Mouse (Mus musculus): ENCODE data around the gene Zdhhc5. TPM values are rescaled to one million over a fixed set of nuclear protein-coding genes. Genes with fewer than 3 reads are reported as not detected.

The Zdhhc5 gene
- total and polyA plus RNA-seq, 3 experiments = 25.4 to 45.5 (median 37.7) TPM

GRCm38 (mm10) chr2:84743561-84743960 is 28.6 kb upstream of the Zdhhc5 start, which contains the start of gene Gm19426:
TSS of gene Gm19426 (minus strand) at chr2:84743655.
- H3K27me3 ChIP-seq (replicated peaks) = peaks cover 29% of the 10 kb centered on the region
- H3K79me2 ChIP-seq (replicated peaks; ENCODE audit: control insufficient read depth, extremely low read depth, insufficient read depth, poor library complexity, severe bottlenecking) = no peaks in the 10 kb centered on the region
- H3K36me3 ChIP-seq (replicated peaks in 1 of 2; ENCODE audit: control insufficient read depth in 1 of 2, insufficient read depth in 1 of 2, low read length in 1 of 2) = no peaks in the 10 kb centered on the region
- no peaks in the 10 kb centered on the region for H3K9me3 ChIP-seq (replicated peaks; ENCODE audit: low read length)
- TF ChIP-seq USF2 (conservative IDR thresholded peaks at IDR 0.05; ENCODE audit: low read depth, low read length) (no peak), PAX5 (IDR thresholded peaks at IDR 0.05; ENCODE audit: low read length) (no peak), HCFC1 (IDR thresholded peaks at IDR 0.05; ENCODE audit: low read depth, low read length) (no peak), NRF1 (IDR thresholded peaks at IDR 0.05; ENCODE audit: low read depth, low read length) (no peak), RCOR1 (conservative IDR thresholded peaks at IDR 0.05; ENCODE audit: low read depth, low read length) (no peak), EP300 (IDR thresholded peaks at IDR 0.05; ENCODE audit: low read length) (no peak), POLR2A (IDR thresholded peaks at IDR 0.05; ENCODE audit: low read depth, low read length) (no peak), CHD2 (IDR thresholded peaks at IDR 0.05; ENCODE audit: low read length) (no peak), MYC (IDR thresholded peaks at IDR 0.05; ENCODE audit: low read depth, low read length) (no peak), MAZ (IDR thresholded peaks at IDR 0.05; ENCODE audit: low read depth, low read length) (no peak), NELFE (IDR thresholded peaks at IDR 0.05; ENCODE audit: low read depth, low read length) (no peak), ZNF384 (IDR thresholded peaks at IDR 0.05; ENCODE audit: low read depth, low read length) (no peak), KAT2A (IDR thresholded peaks at IDR 0.05; ENCODE audit: insufficient replicate concordance, low read length) (no peak), E2F4 (IDR thresholded peaks at IDR 0.05; ENCODE audit: insufficient replicate concordance, low read depth, low read length) (no peak), TCF12 (IDR thresholded peaks at IDR 0.05; ENCODE audit: low read depth, low read length) (no peak), POLR2AphosphoS2 (IDR thresholded peaks at IDR 0.05; ENCODE audit: low read depth, low read length) (no peak), SIN3A (IDR thresholded peaks at IDR 0.05; ENCODE audit: low read length) (no peak), TBP (conservative IDR thresholded peaks at IDR 0.05; ENCODE audit: low read depth, low read length) (no peak)
- in situ Hi-C loops (cut with MboI; ENCODE audit: low pct_ligation_motif_present, low pct_unique_long_range_greater_than_20kb, low sequenced_read_pairs) = no loop called here
- peaks cover 0 to 6% of the 10 kb centered on the region in 2 experiments; a peak in 1 of 4 replicates for H3K4me1 ChIP-seq (ENCODE audit: control insufficient read depth in 1 of 2, insufficient read depth in 2 of 2)
- H3K4me2 ChIP-seq (ENCODE audit: insufficient read depth, low read depth, poor library complexity, severe bottlenecking) = peak within 1 kb of the TSS; percentile 37; the same call in 1 of the 2 replicates
- H3K4me3 ChIP-seq (replicated peaks in 1 of 3; ENCODE audit: low read depth in 2 of 3, low read length in 2 of 3, poor library complexity in 1 of 3) = peak within 1 kb of the TSS in 1 of 3 experiments; percentile 37
- no peak within 1 kb of the TSS for H3K9ac ChIP-seq (ENCODE audit: insufficient read depth, low read depth)
- no peak within 1 kb of the TSS for H3K27ac ChIP-seq (ENCODE audit: insufficient read depth, low read depth)
- no peak for DNase-seq (ENCODE audit: extremely low read depth)
- dilution Hi-C loops (cut with MboI; ENCODE audit: extremely low pct_ligation_motif_present, extremely low pct_unique_long_range_greater_than_20kb, low sequenced_read_pairs) = no loop called here

DNA sequence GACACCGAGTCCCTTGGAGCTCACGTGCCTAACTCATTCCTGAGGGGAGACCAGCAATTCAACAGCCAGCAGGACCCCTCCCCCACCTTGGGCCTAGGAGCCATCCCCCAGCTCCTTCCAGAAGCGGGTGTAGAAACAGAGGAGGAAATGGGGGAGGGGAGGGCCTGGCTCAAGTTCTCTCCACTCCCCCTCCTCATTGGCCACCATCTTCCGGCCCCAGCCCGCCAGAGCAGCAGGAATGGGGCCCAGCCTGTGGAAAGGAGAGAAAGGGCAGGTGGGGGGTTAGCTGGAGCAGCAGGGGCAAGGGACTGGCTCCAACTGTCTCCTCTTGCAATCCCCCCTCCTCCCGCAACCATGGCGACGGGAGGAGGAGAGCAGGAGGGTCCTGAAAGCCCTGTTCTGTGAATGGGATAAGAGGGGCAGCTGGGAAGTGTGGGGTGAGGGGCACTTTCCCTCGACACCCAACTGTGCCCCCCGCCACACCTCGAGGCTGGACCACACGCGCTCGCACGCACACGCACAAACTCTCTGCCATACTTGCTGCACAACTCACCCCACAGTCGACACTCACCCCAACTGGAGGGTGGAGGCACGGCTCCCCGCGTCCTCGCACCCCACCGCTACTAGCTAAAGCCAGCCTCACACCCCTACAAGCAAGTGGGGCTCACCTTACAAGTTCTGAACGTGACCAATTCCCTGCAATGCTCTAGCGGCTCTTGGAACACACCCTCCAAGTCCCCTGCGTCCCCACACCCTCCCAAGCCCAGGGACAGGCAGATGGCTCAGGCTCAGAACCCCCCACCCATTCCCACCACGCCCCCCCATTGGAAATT is 27.7 kb upstream of the Zdhhc5 start:
- in situ Hi-C loops (cut with MboI; ENCODE audit: low pct_ligation_motif_present, low pct_unique_long_range_greater_than_20kb, low sequenced_read_pairs) (no loop called here), dilution Hi-C loops (cut with MboI; ENCODE audit: extremely low pct_ligation_motif_present, extremely low pct_unique_long_range_greater_than_20kb, low sequenced_read_pairs) (no loop called here)
- Histone ChIP-seq H3K4me3 (replicated peaks in 1 of 3; ENCODE audit: low read depth in 2 of 3, low read length in 2 of 3, poor library complexity in 1 of 3) (no peak overlapping the region), H3K36me3 (replicated peaks in 1 of 2; ENCODE audit: control insufficient read depth in 1 of 2, insufficient read depth in 1 of 2, low read length in 1 of 2) (no peaks in the 10 kb centered on the region), H3K27me3 (replicated peaks) (peaks cover 29% of the 10 kb centered on the region), H3K4me2 (ENCODE audit: insufficient read depth, low read depth, poor library complexity, severe bottlenecking) (0 out of 2 replicates have a peak overlapping the region, but pooled peaks have one; percentile 37), H3K9ac (ENCODE audit: insufficient read depth, low read depth) (no peak overlapping the region), H3K4me1 (ENCODE audit: control insufficient read depth in 1 of 2, insufficient read depth in 2 of 2) (peaks cover 0 to 6% of the 10 kb centered on the region in 2 experiments; a peak in 1 of 4 replicates), H3K79me2 (replicated peaks; ENCODE audit: control insufficient read depth, extremely low read depth, insufficient read depth, poor library complexity, severe bottlenecking) (no peaks in the 10 kb centered on the region), H3K27ac (ENCODE audit: insufficient read depth, low read depth) (no peak overlapping the region), H3K9me3 (replicated peaks; ENCODE audit: low read length) (no peaks in the 10 kb centered on the region)
- DNase-seq (ENCODE audit: extremely low read depth) = no peak
- no peak for TF ChIP-seq BHLHE40 (IDR thresholded peaks at IDR 0.05; ENCODE audit: low read depth, low read length)
- no peak for TF ChIP-seq NELFE (IDR thresholded peaks at IDR 0.05; ENCODE audit: low read depth, low read length)
- TF ChIP-seq EP300 (IDR thresholded peaks at IDR 0.05; ENCODE audit: low read length) = no peak
- TF ChIP-seq USF2 (conservative IDR thresholded peaks at IDR 0.05; ENCODE audit: low read depth, low read length) = no peak
- no peak for TF ChIP-seq TCF12 (IDR thresholded peaks at IDR 0.05; ENCODE audit: low read depth, low read length)
- TF ChIP-seq JUND (conservative IDR thresholded peaks at IDR 0.05; ENCODE audit: low read depth, low read length) = no peak
- no peak for TF ChIP-seq ELF1 (IDR thresholded peaks at IDR 0.05; ENCODE audit: low read depth, low read length)
- no peak for TF ChIP-seq CHD2 (IDR thresholded peaks at IDR 0.05; ENCODE audit: low read length)
- TF ChIP-seq GABPA (IDR thresholded peaks at IDR 0.05; ENCODE audit: insufficient replicate concordance, low read depth, low read length) = no peak
- TF ChIP-seq POLR2AphosphoS2 (IDR thresholded peaks at IDR 0.05; ENCODE audit: low read depth, low read length) = no peak

All from CH12.LX (cell line).